Mouse (Mus musculus) megakaryocyte, embryonic 14.5 days (primary cell): ENCODE measurements around the gene Prdm5.

Experiments used
- FLI1 ChIP-seq: IDR thresholded peaks from 2 replicates; pipeline ENCODE4 v1.6.1; 2012; ENCODE audit warnings: low read length, inconsistent platforms, mixed read lengths
- GATA1 ChIP-seq: IDR thresholded peaks from 3 replicates; pipeline ENCODE4 v1.6.1; 2012; ENCODE audit warnings: mixed read lengths, low read length, inconsistent platforms, borderline replicate concordance

DNA sequence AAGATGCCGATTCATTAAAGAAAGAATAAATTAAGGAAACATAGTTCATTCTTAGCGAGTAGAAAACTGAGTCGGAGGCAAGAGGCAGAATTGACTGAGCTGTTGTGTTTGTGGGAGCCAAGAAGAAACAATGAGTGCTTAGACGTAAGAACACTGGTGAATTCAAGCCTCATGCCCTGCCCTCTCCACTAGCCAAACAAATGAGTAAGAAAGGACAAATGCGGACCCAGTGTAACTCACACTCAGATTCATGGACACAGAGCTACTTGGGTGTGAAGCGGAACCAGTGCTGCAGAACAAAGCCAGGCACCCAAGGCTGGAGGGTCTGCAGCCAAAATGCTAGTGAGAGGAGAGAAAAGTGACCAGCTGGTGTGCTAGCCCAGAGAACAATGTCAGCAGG is 171.7 kb downstream of the Prdm5 start:
- TF ChIP-seq GATA1 (no peak), FLI1 (no peak)
